Mouse (Mus musculus): ENCODE measurements at regions not wholly inside any gene's neighbourhood (a gene's known extent, or its start where the extent isn't known, plus 50 kb on each side); places are given as distances from the start of the nearest gene placed in this dataset.

GRCm38 (mm10) chr11:22626407-22626806 lies 114.5 kb downstream of the Tmem17 start:
- Histone ChIP-seq H3K36me3 (ENCODE audit: control insufficient read depth, insufficient read depth, low read length) (no peaks in the 10 kb centered on the region), H3K4me1 (replicated peaks; ENCODE audit: control insufficient read depth, insufficient read depth, low read length) (peaks cover 35% of the 10 kb centered on the region), H3K9me3 (ENCODE audit: control insufficient read depth, low read length) (no peaks in the 10 kb centered on the region), H3K4me3 (ENCODE audit: low read length) (no peak overlapping the region), H3K4me2 (ENCODE audit: low read depth, low read length) (no peak overlapping the region), H3K9ac (ENCODE audit: low read length) (no peak overlapping the region), H3K27me3 (ENCODE audit: control insufficient read depth, insufficient read depth, low read depth, low read length) (no peaks in the 10 kb centered on the region), H3K27ac (ENCODE audit: low read length) (no peak overlapping the region)
- ATAC-seq (ENCODE audit: low read depth) = no peak
- 89% methylated on average over 1 of the region's 1 CpGs for WGBS

GRCm38 (mm10) chr11:22628497-22628896 lies 116.6 kb downstream of the Tmem17 start:
- H3K27me3 ChIP-seq (ENCODE audit: control insufficient read depth, insufficient read depth, low read depth, low read length) = no peaks in the 10 kb centered on the region
- peak overlapping the region; percentile 50 for H3K9ac ChIP-seq (ENCODE audit: low read length)
- 0 out of 2 replicates have a peak, but pooled peaks have one; percentile 20 for ATAC-seq (ENCODE audit: low read depth)
- no peak overlapping the region for H3K4me3 ChIP-seq (ENCODE audit: low read length)
- no peaks in the 10 kb centered on the region for H3K9me3 ChIP-seq (ENCODE audit: control insufficient read depth, low read length)
- peak overlapping the region; percentile 95 for H3K27ac ChIP-seq (ENCODE audit: low read length)
- H3K4me1 ChIP-seq (replicated peaks; ENCODE audit: control insufficient read depth, insufficient read depth, low read length) = peaks cover 43% of the 10 kb centered on the region
- 69% methylated on average over 5 of the region's 5 CpGs for WGBS
- no peaks in the 10 kb centered on the region for H3K36me3 ChIP-seq (ENCODE audit: control insufficient read depth, insufficient read depth, low read length)
- no peak overlapping the region for H3K4me2 ChIP-seq (ENCODE audit: low read depth, low read length)

GRCm38 (mm10) chr11:22628979-22629378 lies 117.1 kb downstream of the Tmem17 start:
- Histone ChIP-seq H3K36me3 (ENCODE audit: control insufficient read depth, insufficient read depth, low read length) (no peaks in the 10 kb centered on the region), H3K27ac (ENCODE audit: low read length) (peak overlapping the region; percentile 95), H3K27me3 (ENCODE audit: control insufficient read depth, insufficient read depth, low read depth, low read length) (no peaks in the 10 kb centered on the region), H3K4me3 (ENCODE audit: low read length) (no peak overlapping the region), H3K4me2 (ENCODE audit: low read depth, low read length) (peak overlapping the region; percentile 48; the same call in 1 of the 2 replicates), H3K9me3 (ENCODE audit: control insufficient read depth, low read length) (no peaks in the 10 kb centered on the region), H3K9ac (ENCODE audit: low read length) (peak overlapping the region; percentile 50), H3K4me1 (replicated peaks; ENCODE audit: control insufficient read depth, insufficient read depth, low read length) (peaks cover 43% of the 10 kb centered on the region)
- ATAC-seq (ENCODE audit: low read depth) = peak; percentile 56
- WGBS = 49% methylated on average over 5 of the region's 5 CpGs

GRCm38 (mm10) chr11:22629581-22629980 lies 117.7 kb downstream of the Tmem17 start:
- peaks cover 43% of the 10 kb centered on the region for H3K4me1 ChIP-seq (replicated peaks; ENCODE audit: control insufficient read depth, insufficient read depth, low read length)
- peak overlapping the region; percentile 45 for H3K9ac ChIP-seq (ENCODE audit: low read length)
- no peaks in the 10 kb centered on the region for H3K36me3 ChIP-seq (ENCODE audit: control insufficient read depth, insufficient read depth, low read length)
- 3% methylated on average over 13 of the region's 13 CpGs for WGBS
- ATAC-seq (ENCODE audit: low read depth) = peak; percentile 76
- no peaks in the 10 kb centered on the region for H3K27me3 ChIP-seq (ENCODE audit: control insufficient read depth, insufficient read depth, low read depth, low read length)
- H3K4me3 ChIP-seq (ENCODE audit: low read length) = peak overlapping the region; percentile 24
- peak overlapping the region; percentile 95 for H3K27ac ChIP-seq (ENCODE audit: low read length)
- H3K9me3 ChIP-seq (ENCODE audit: control insufficient read depth, low read length) = no peaks in the 10 kb centered on the region
- H3K4me2 ChIP-seq (ENCODE audit: low read depth, low read length) = peak overlapping the region; percentile 48

GRCm38 (mm10) chr11:22629991-22630390 lies 118.1 kb downstream of the Tmem17 start:
- H3K36me3 ChIP-seq (ENCODE audit: control insufficient read depth, insufficient read depth, low read length) = no peaks in the 10 kb centered on the region
- H3K27me3 ChIP-seq (ENCODE audit: control insufficient read depth, insufficient read depth, low read depth, low read length) = no peaks in the 10 kb centered on the region
- H3K4me1 ChIP-seq (replicated peaks; ENCODE audit: control insufficient read depth, insufficient read depth, low read length) = peaks cover 43% of the 10 kb centered on the region
- peak; percentile 61 for ATAC-seq (ENCODE audit: low read depth)
- no peaks in the 10 kb centered on the region for H3K9me3 ChIP-seq (ENCODE audit: control insufficient read depth, low read length)
- peak overlapping the region; percentile 95 for H3K27ac ChIP-seq (ENCODE audit: low read length)
- peak overlapping the region; percentile 24 for H3K4me3 ChIP-seq (ENCODE audit: low read length)
- peak overlapping the region; percentile 45 for H3K9ac ChIP-seq (ENCODE audit: low read length)
- peak overlapping the region; percentile 48 for H3K4me2 ChIP-seq (ENCODE audit: low read depth, low read length)
- 10% methylated on average over 4 of the region's 4 CpGs for WGBS

- H3K9me3 ChIP-seq (ENCODE audit: control insufficient read depth, low read length) = no peaks in the 10 kb centered on the region
- no peak overlapping the region for H3K4me3 ChIP-seq (ENCODE audit: low read length)
- H3K4me1 ChIP-seq (replicated peaks; ENCODE audit: control insufficient read depth, insufficient read depth, low read length) = peaks cover 43% of the 10 kb centered on the region
- no peaks in the 10 kb centered on the region for H3K36me3 ChIP-seq (ENCODE audit: control insufficient read depth, insufficient read depth, low read length)
- peak overlapping the region; percentile 39 for H3K27ac ChIP-seq (ENCODE audit: low read length)
- H3K27me3 ChIP-seq (ENCODE audit: control insufficient read depth, insufficient read depth, low read depth, low read length) = no peaks in the 10 kb centered on the region
- H3K9ac ChIP-seq (ENCODE audit: low read length) = no peak overlapping the region
- no peak for ATAC-seq (ENCODE audit: low read depth)
- no peak overlapping the region for H3K4me2 ChIP-seq (ENCODE audit: low read depth, low read length)
- 68% methylated on average over 5 of the region's 5 CpGs for WGBS
These were observed 119.1 kb downstream of the Tmem17 start for GRCm38 (mm10) chr11:22630982-22631381.

- no peak for ATAC-seq (ENCODE audit: low read depth)
- H3K9ac ChIP-seq (ENCODE audit: low read length) = peak overlapping the region; percentile 17; the same call in 1 of the 2 replicates
- WGBS = 23% methylated on average over 6 of the region's 6 CpGs
- no peaks in the 10 kb centered on the region for H3K36me3 ChIP-seq (ENCODE audit: control insufficient read depth, insufficient read depth, low read length)
- no peak overlapping the region for H3K27ac ChIP-seq (ENCODE audit: low read length)
- H3K9me3 ChIP-seq (ENCODE audit: control insufficient read depth, low read length) = no peaks in the 10 kb centered on the region
- H3K4me1 ChIP-seq (replicated peaks; ENCODE audit: control insufficient read depth, insufficient read depth, low read length) = peaks cover 49% of the 10 kb centered on the region
- no peak overlapping the region for H3K4me3 ChIP-seq (ENCODE audit: low read length)
- H3K27me3 ChIP-seq (ENCODE audit: control insufficient read depth, insufficient read depth, low read depth, low read length) = no peaks in the 10 kb centered on the region
- peak overlapping the region; percentile 21 for H3K4me2 ChIP-seq (ENCODE audit: low read depth, low read length)
These were observed 119.9 kb downstream of the Tmem17 start for GRCm38 (mm10) chr11:22631606-22632313.

GRCm38 (mm10) chr11:22632314-22632700 lies 120.4 kb downstream of the Tmem17 start:
- Histone ChIP-seq H3K9me3 (ENCODE audit: control insufficient read depth, low read length) (no peaks in the 10 kb centered on the region), H3K36me3 (ENCODE audit: control insufficient read depth, insufficient read depth, low read length) (no peaks in the 10 kb centered on the region), H3K4me2 (ENCODE audit: low read depth, low read length) (no peak overlapping the region), H3K27me3 (ENCODE audit: control insufficient read depth, insufficient read depth, low read depth, low read length) (no peaks in the 10 kb centered on the region), H3K9ac (ENCODE audit: low read length) (no peak overlapping the region), H3K4me3 (ENCODE audit: low read length) (no peak overlapping the region), H3K4me1 (replicated peaks; ENCODE audit: control insufficient read depth, insufficient read depth, low read length) (peaks cover 53% of the 10 kb centered on the region), H3K27ac (ENCODE audit: low read length) (no peak overlapping the region)
- ATAC-seq (ENCODE audit: low read depth) = no peak

- H3K36me3 ChIP-seq (ENCODE audit: control insufficient read depth, insufficient read depth, low read length) = no peaks in the 10 kb centered on the region
- no peak overlapping the region for H3K9ac ChIP-seq (ENCODE audit: low read length)
- H3K9me3 ChIP-seq (ENCODE audit: control insufficient read depth, low read length) = no peaks in the 10 kb centered on the region
- peaks cover 55% of the 10 kb centered on the region for H3K4me1 ChIP-seq (replicated peaks; ENCODE audit: control insufficient read depth, insufficient read depth, low read length)
- H3K4me3 ChIP-seq (ENCODE audit: low read length) = no peak overlapping the region
- WGBS = 61% methylated on average over 5 of the region's 5 CpGs
- H3K27me3 ChIP-seq (ENCODE audit: control insufficient read depth, insufficient read depth, low read depth, low read length) = no peaks in the 10 kb centered on the region
- H3K4me2 ChIP-seq (ENCODE audit: low read depth, low read length) = no peak overlapping the region
- H3K27ac ChIP-seq (ENCODE audit: low read length) = no peak overlapping the region
- ATAC-seq (ENCODE audit: low read depth) = no peak
These were observed 121.1 kb downstream of the Tmem17 start for GRCm38 (mm10) chr11:22632988-22633387.
